Mouse (Mus musculus): Measurements from ENCODE around the gene Gm21964. TPM values are rescaled to one million over a fixed set of nuclear protein-coding genes. Genes with fewer than 3 reads are reported as not detected.

Gm21964 gene
- polyA plus RNA-seq (2014; fragmentation: Nextera tagmentation; extraction: Ambion mirVana), result not detected in 2 replicates

DNA sequence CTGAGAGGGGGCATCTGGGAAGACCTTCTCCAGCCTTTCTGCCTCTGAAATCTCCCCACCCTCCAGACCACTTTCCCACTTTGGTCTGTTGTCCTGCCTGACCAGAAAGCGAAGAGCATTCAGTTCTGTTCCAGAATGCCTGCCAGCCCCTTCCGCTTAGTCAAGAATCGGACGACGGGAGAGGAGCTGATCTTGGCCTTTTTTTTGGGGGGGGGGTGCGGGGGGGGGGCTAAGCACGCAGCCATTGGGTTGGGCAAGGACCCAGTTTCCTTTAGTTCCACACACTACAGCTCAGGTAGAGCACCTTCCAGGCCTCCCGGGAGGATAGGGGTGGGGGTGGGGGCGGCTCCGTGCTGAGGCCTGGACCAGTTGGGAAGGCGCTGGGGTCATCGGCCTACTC, at the start of gene Gm21964:
Gene Gm21964, plus strand, starts transcription at position 301 of the 400 bp plus-strand sequence.
- no peak for ATAC-seq (replicated peaks; ENCODE audit: insufficient number of reproducible peaks, low FRiP score, low TSS enrichment)
- Histone ChIP-seq H3K9ac (ENCODE audit: low read depth, low read length) (no peak within 1 kb of the TSS), H3K4me2 (no peak within 1 kb of the TSS), H3K27ac (ENCODE audit: low read depth, low read length) (no peak within 1 kb of the TSS), H3K27me3 (ENCODE audit: control insufficient read depth, insufficient read depth, low read length) (no peaks in the 10 kb centered on the region; the same call in 1 of the 2 replicates), H3K4me1 (ENCODE audit: control insufficient read depth, insufficient read depth, low read length) (no peaks in the 10 kb centered on the region), H3K9me3 (replicated peaks; ENCODE audit: control insufficient read depth, low read length) (no peaks in the 10 kb centered on the region), H3K36me3 (ENCODE audit: control insufficient read depth, insufficient read depth, low read length) (no peaks in the 10 kb centered on the region), H3K4me3 (ENCODE audit: low read depth, low read length) (no peak within 1 kb of the TSS)
- 86% methylated on average over 10 of the region's 12 CpGs for WGBS (ENCODE audit: insufficient replicate concordance)

- 73% methylated on average over 6 of the region's 6 CpGs for WGBS (ENCODE audit: insufficient replicate concordance)
Observed at GRCm38 (mm10) chr8:110051208-110051607, 49.8 kb upstream of the Gm21964 start.

DNA sequence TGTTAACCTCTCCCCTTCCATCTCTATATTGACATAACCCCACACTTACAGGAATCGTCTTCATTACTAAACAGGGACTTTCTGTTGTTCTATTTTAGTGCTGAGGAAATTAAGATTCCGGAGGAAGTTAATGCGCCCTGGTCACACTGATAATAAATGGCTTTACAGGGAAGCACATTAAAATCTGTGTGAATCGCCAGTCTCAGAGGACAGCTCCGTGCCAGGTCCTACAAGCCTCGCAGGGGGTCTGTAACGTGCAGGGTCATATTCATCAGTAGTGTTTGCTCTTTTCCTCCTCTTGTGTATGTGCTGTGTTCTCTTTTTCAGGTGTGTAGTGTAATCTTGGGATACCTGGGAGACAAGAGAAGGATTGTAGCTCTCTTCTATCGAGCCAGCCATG, 42.8 kb upstream of the Gm21964 start:
- Histone ChIP-seq H3K36me3 (ENCODE audit: control insufficient read depth, insufficient read depth, low read length) (no peaks in the 10 kb centered on the region), H3K4me3 (ENCODE audit: low read depth, low read length) (no peak overlapping the region), H3K9me3 (replicated peaks; ENCODE audit: control insufficient read depth, low read length) (no peaks in the 10 kb centered on the region), H3K27ac (ENCODE audit: low read depth, low read length) (no peak overlapping the region), H3K27me3 (ENCODE audit: control insufficient read depth, insufficient read depth, low read length) (no peaks in the 10 kb centered on the region), H3K4me2 (no peak overlapping the region), H3K9ac (ENCODE audit: low read depth, low read length) (no peak overlapping the region), H3K4me1 (ENCODE audit: control insufficient read depth, insufficient read depth, low read length) (no peaks in the 10 kb centered on the region)
- no peak for ATAC-seq (replicated peaks; ENCODE audit: insufficient number of reproducible peaks, low FRiP score, low TSS enrichment)
- 73% methylated on average over 8 of the region's 8 CpGs for WGBS (ENCODE audit: insufficient replicate concordance)

More at GRCm38 (mm10) chr8:110051208-110051607, 49.8 kb upstream of the Gm21964 start:
- H3K4me1 ChIP-seq (ENCODE audit: control insufficient read depth, insufficient read depth, low read length), result no peaks in the 10 kb centered on the region
- H3K36me3 ChIP-seq (ENCODE audit: control insufficient read depth, insufficient read depth, low read length), result no peaks in the 10 kb centered on the region
- no peak overlapping the region for H3K9ac ChIP-seq (ENCODE audit: low read depth, low read length)
- H3K27ac ChIP-seq (ENCODE audit: low read depth, low read length), result no peak overlapping the region
- no peak overlapping the region for H3K4me3 ChIP-seq (ENCODE audit: low read depth, low read length)
- H3K27me3 ChIP-seq (ENCODE audit: control insufficient read depth, insufficient read depth, low read length), result no peaks in the 10 kb centered on the region
- H3K4me2 ChIP-seq, result no peak overlapping the region
- ATAC-seq (replicated peaks; ENCODE audit: insufficient number of reproducible peaks, low FRiP score, low TSS enrichment), result no peak
- H3K9me3 ChIP-seq (replicated peaks; ENCODE audit: control insufficient read depth, low read length), result no peaks in the 10 kb centered on the region

- H3K9me3 ChIP-seq (replicated peaks; ENCODE audit: control insufficient read depth, low read length), result no peaks in the 10 kb centered on the region
- no peak for ATAC-seq (replicated peaks; ENCODE audit: insufficient number of reproducible peaks, low FRiP score, low TSS enrichment)
- H3K36me3 ChIP-seq (ENCODE audit: control insufficient read depth, insufficient read depth, low read length), result no peaks in the 10 kb centered on the region
- H3K4me2 ChIP-seq, result no peak overlapping the region
- WGBS (ENCODE audit: insufficient replicate concordance), result 74% methylated on average over 9 of the region's 9 CpGs
- H3K27me3 ChIP-seq (ENCODE audit: control insufficient read depth, insufficient read depth, low read length), result no peaks in the 10 kb centered on the region
- H3K9ac ChIP-seq (ENCODE audit: low read depth, low read length), result no peak overlapping the region
- no peak overlapping the region for H3K27ac ChIP-seq (ENCODE audit: low read depth, low read length)
- no peak overlapping the region for H3K4me3 ChIP-seq (ENCODE audit: low read depth, low read length)
- H3K4me1 ChIP-seq (ENCODE audit: control insufficient read depth, insufficient read depth, low read length), result no peaks in the 10 kb centered on the region
Observed at GRCm38 (mm10) chr8:110064161-110064560, 36.8 kb upstream of the Gm21964 start.

DNA sequence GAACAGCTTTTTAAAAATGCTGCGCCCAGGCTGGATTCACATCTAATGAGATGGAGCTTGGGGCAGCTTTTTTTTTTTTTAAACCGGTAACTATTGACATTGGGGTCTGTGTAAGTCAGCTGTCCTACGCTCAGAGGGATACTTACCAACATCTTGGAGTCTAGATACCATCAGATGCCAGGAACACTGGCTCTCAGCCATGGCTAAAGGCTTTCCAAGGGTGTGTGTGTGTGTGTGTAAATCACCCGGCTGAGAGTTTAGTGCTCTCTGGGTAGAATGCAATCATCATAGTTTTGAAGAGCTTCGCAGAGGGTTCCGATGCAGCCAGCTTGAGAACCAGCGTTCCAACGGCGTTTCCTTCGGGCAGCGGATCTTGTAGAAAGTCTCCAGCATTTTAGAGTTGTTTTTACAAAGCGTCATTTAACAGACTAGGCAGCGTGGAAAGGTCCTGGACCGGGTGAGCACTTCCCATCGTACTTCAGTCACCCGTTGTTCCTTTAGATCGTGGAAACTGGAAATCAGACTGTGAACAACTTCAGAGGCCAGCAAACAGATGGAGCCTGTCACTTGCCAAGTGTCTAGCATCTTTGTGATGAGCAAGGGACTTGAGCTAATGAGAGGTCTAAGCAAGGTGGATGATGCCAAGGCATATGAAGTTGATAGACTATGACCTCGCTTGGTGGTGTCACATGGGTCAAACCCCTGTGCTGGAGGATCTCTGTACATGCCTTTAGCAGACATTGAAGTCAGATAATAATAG, 36.2 kb upstream of the Gm21964 start:
- no peak overlapping the region for H3K4me3 ChIP-seq (ENCODE audit: low read depth, low read length)
- no peak overlapping the region for H3K4me2 ChIP-seq
- no peak for ATAC-seq (replicated peaks; ENCODE audit: insufficient number of reproducible peaks, low FRiP score, low TSS enrichment)
- H3K27me3 ChIP-seq (ENCODE audit: control insufficient read depth, insufficient read depth, low read length), result no peaks in the 10 kb centered on the region
- 88% methylated on average over 18 of the region's 18 CpGs for WGBS (ENCODE audit: insufficient replicate concordance)
- H3K27ac ChIP-seq (ENCODE audit: low read depth, low read length), result no peak overlapping the region
- H3K36me3 ChIP-seq (ENCODE audit: control insufficient read depth, insufficient read depth, low read length), result no peaks in the 10 kb centered on the region
- H3K9ac ChIP-seq (ENCODE audit: low read depth, low read length), result no peak overlapping the region
- H3K4me1 ChIP-seq (ENCODE audit: control insufficient read depth, insufficient read depth, low read length), result no peaks in the 10 kb centered on the region
- no peaks in the 10 kb centered on the region for H3K9me3 ChIP-seq (replicated peaks; ENCODE audit: control insufficient read depth, low read length)

DNA sequence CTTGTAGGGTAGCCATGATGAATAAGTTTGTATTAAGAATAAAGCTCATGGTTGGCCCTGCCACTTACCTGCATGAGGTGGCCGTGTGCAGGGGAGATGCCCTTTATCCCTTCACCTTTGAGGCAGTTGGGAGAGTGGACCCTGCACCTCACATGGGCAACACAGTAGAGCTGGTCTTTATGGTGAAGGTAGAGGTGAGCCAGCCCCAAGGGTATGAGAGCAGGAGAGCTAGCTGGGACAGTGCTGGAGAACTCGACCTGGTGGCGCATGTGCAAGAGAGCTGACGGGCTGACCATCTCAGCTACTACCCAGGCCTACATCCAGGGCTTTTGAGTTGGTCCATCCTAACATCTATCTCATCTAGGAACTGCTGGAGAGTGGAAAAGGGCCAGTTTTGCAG, 35.3 kb upstream of the Gm21964 start:
- H3K4me2 ChIP-seq, result no peak overlapping the region
- no peaks in the 10 kb centered on the region for H3K4me1 ChIP-seq (ENCODE audit: control insufficient read depth, insufficient read depth, low read length)
- no peaks in the 10 kb centered on the region for H3K9me3 ChIP-seq (replicated peaks; ENCODE audit: control insufficient read depth, low read length)
- WGBS (ENCODE audit: insufficient replicate concordance), result 84% methylated on average over 4 of the region's 4 CpGs
- no peak overlapping the region for H3K4me3 ChIP-seq (ENCODE audit: low read depth, low read length)
- no peaks in the 10 kb centered on the region for H3K36me3 ChIP-seq (ENCODE audit: control insufficient read depth, insufficient read depth, low read length)
- H3K9ac ChIP-seq (ENCODE audit: low read depth, low read length), result no peak overlapping the region
- H3K27ac ChIP-seq (ENCODE audit: low read depth, low read length), result no peak overlapping the region
- ATAC-seq (replicated peaks; ENCODE audit: insufficient number of reproducible peaks, low FRiP score, low TSS enrichment), result no peak
- H3K27me3 ChIP-seq (ENCODE audit: control insufficient read depth, insufficient read depth, low read length), result no peaks in the 10 kb centered on the region

GRCm38 (mm10) chr8:110069706-110070105, 31.3 kb upstream of the Gm21964 start:
- 80% methylated on average over 4 of the region's 4 CpGs for WGBS (ENCODE audit: insufficient replicate concordance)
- Histone ChIP-seq H3K36me3 (ENCODE audit: control insufficient read depth, insufficient read depth, low read length) (no peaks in the 10 kb centered on the region), H3K9me3 (replicated peaks; ENCODE audit: control insufficient read depth, low read length) (no peaks in the 10 kb centered on the region), H3K9ac (ENCODE audit: low read depth, low read length) (no peak overlapping the region), H3K4me1 (ENCODE audit: control insufficient read depth, insufficient read depth, low read length) (no peaks in the 10 kb centered on the region), H3K27me3 (ENCODE audit: control insufficient read depth, insufficient read depth, low read length) (no peaks in the 10 kb centered on the region), H3K27ac (ENCODE audit: low read depth, low read length) (no peak overlapping the region), H3K4me3 (ENCODE audit: low read depth, low read length) (no peak overlapping the region), H3K4me2 (no peak overlapping the region)
- ATAC-seq (replicated peaks; ENCODE audit: insufficient number of reproducible peaks, low FRiP score, low TSS enrichment), result no peak

GRCm38 (mm10) chr8:110071600-110071999, 29.4 kb upstream of the Gm21964 start:
- Histone ChIP-seq H3K4me1 (ENCODE audit: control insufficient read depth, insufficient read depth, low read length) (no peaks in the 10 kb centered on the region), H3K9ac (ENCODE audit: low read depth, low read length) (no peak overlapping the region), H3K27me3 (ENCODE audit: control insufficient read depth, insufficient read depth, low read length) (no peaks in the 10 kb centered on the region), H3K36me3 (ENCODE audit: control insufficient read depth, insufficient read depth, low read length) (no peaks in the 10 kb centered on the region), H3K27ac (ENCODE audit: low read depth, low read length) (no peak overlapping the region), H3K4me2 (no peak overlapping the region), H3K4me3 (ENCODE audit: low read depth, low read length) (no peak overlapping the region), H3K9me3 (replicated peaks; ENCODE audit: control insufficient read depth, low read length) (no peaks in the 10 kb centered on the region)
- WGBS (ENCODE audit: insufficient replicate concordance), result 11% methylated on average over 9 of the region's 9 CpGs
- ATAC-seq (replicated peaks; ENCODE audit: insufficient number of reproducible peaks, low FRiP score, low TSS enrichment), result no peak

DNA sequence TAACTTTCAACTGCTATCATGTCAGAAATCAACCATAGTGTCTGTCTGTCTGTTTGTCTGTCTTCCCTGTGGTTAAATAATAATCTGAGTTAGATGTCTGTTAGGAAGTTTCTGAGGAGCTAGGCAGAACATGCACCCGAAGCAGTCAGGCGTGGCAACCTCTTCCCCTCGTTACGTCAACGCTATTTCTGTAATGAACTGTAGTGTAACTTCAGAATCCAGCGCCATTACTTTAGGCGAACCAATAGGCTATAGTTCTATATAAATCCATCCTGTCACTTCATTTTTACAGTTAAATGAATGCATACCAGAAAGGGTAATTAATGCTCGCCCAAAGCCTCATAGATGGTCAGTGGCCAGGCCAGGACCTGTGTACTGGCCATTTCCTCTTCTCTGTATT, 26.5 kb upstream of the Gm21964 start:
- Histone ChIP-seq H3K4me2 (no peak overlapping the region), H3K27ac (ENCODE audit: low read depth, low read length) (no peak overlapping the region), H3K36me3 (ENCODE audit: control insufficient read depth, insufficient read depth, low read length) (no peaks in the 10 kb centered on the region), H3K27me3 (ENCODE audit: control insufficient read depth, insufficient read depth, low read length) (no peaks in the 10 kb centered on the region), H3K4me3 (ENCODE audit: low read depth, low read length) (no peak overlapping the region), H3K9me3 (replicated peaks; ENCODE audit: control insufficient read depth, low read length) (no peaks in the 10 kb centered on the region), H3K4me1 (ENCODE audit: control insufficient read depth, insufficient read depth, low read length) (no peaks in the 10 kb centered on the region), H3K9ac (ENCODE audit: low read depth, low read length) (no peak overlapping the region)
- 74% methylated on average over 8 of the region's 8 CpGs for WGBS (ENCODE audit: insufficient replicate concordance)
- ATAC-seq (replicated peaks; ENCODE audit: insufficient number of reproducible peaks, low FRiP score, low TSS enrichment), result no peak

Data from heart, embryonic 11.5 days (tissue).